Mouse (Mus musculus): ENCODE data around the gene Olfr1212.

Gene Olfr1212

DNA sequence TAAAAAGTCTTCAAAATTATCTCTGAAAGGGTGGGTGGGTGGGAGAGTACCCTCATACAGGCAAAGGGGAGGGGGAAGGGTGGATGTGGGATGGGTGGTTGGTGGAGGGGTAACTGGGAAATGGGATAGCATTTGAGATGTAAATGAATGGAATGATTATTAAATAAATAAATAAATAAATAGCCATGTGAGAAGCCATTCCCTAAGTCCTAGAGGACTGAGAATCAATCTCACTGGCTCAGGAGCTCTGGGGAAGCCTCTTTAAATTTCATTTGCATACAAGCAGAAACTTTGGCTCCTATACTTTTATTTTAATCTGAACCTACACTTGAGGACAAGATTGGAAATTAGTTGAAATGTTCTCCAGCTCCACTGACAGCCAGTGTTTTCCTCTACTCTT is at the start of gene Olfr1212:
TSS of gene Olfr1212 (plus strand) at position 301 of the 400 bp plus-strand sequence.
- DNase-seq, result no peak

DNA sequence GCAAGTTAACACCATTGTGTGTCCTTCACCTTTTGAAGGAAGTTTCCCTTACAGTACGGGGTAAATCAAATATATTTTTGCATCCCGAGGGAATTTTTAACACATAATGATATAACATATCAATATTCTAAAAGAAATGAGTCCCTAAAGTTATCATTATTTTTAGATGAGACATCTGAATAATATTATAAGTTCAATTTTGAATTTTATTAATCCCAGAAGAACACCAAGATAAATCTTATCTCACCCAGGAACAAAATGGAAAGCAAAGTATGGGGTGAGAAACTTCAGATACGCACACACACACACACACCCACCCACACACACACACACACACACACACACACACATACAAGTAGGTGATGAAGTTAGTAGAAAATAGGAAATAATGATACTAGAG is 38.7 kb upstream of the Olfr1212 start, which contains the start of gene Olfr1209:
TSS of gene Olfr1209 (minus strand) at position 101 of the 400 bp plus-strand sequence.
- no peak for DNase-seq

DNA sequence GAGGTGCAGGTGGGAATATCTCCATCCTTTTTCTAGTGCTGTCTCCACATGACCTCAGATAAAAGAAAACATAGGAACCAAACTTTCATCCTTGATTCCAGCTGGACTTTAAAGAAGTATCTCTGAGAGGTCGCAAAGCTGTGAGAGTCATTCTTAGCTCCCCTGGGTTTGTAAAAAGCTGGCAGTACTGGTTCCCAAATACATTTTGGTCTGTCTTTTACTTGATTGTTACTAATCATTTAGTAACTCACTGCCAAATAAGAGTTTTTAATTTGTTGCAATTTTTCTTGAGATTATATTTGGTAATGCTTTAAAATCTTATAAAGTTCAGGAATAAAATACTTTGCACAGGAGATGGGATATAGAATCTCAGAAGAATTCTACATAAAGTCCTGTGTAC is 15.8 kb upstream of the Olfr1212 start, which contains the start of gene Olfr1211:
TSS of gene Olfr1211 (minus strand) at position 101 of the 400 bp plus-strand sequence.
- DNase-seq, result no peak

DNA sequence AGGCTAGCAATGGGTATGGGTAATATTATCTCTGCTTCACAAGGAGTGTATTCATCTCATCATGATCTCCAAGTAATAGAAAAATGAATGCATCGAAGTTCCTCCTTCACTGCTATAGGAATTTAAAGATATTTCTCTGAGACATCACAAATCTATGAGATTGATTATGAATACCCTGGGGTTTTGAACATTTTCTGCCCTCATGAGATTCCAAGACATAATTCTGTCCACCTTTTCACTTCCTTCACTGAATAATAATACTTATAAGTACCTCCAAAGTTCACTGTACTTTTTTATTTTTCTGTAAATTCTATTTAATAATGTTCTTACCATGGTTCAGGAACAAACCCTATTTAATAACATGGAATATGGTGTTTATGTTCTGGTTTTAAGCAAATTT is 26.4 kb downstream of the Olfr1212 start, which contains the start of gene Gm13762:
TSS of gene Gm13762 (minus strand) at position 101 of the 400 bp plus-strand sequence.
- DNase-seq, result no peak

DNA sequence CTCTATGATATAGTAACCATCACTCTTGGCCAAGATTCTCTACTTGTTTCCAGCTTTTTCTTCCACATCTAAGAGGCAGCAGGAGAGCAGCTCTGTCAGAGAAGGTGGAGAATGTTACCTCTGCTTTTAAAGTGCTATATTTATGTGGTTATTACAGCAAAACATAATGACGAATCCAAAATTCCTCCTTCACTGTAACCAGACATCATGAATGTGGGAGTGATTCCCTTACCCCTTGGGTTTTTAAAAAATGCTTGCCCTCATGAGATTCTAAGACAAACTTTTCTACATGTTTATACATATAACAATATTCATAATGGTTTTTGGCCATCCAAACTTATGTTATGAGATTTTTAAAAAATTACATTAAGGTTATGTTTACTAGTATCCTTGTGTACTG is 38.8 kb downstream of the Olfr1212 start, which contains the start of gene Olfr1214:
TSS of gene Olfr1214 (minus strand) at position 101 of the 400 bp plus-strand sequence.
- no peak for DNase-seq

DNA sequence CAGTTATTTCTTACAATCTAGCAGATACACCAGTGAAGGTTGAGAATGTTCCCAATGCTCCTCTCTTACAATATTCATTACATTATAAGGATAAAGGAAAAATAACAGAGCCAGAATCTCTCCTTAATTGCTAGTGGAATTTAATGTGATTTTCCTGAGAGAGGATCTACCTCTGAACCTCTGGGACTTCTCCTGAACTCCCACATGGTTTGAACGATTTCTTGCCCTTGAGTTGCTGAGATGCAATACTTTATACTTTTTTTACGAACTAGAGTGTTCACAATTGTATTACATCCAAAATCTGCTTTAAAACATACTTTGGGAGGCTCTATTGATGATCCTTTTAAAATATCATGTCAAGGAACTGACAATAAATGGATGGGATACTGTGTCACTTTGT is 53.1 kb downstream of the Olfr1212 start, which contains the start of gene Olfr1215:
TSS of gene Olfr1215 (minus strand) at position 101 of the 400 bp plus-strand sequence.
- DNase-seq, result no peak
